8 mouse cellular contexts compared by ENCODE assay signal in the genomic region with DNA sequence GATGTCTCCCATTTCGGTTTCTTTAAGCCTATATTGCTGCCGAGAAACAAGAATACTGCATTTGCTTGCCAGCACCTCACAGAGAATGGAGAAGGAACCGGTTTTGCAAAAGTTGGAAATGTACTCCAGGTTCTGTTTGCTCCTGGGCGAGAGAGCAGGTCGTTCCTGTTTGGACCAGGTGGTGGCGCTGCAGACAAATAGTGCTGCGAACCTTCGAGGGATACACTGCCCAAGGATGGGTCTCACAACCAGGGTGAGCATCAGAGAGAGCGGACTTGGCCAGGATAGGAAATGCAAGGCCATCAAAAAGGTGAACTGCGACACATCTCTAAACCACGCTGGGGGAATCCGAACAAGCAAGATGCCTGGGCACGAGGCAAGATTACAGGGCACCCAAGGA. TPM values are rescaled to one million over a fixed set of nuclear protein-coding genes. Genes with fewer than 3 reads are reported as not detected.
DNase-seq lines count a peak whose midpoint lies in the region; ATAC-seq and TF ChIP-seq lines count a peak whose summit lies in the region.

No protein-coding gene starts in this region.

- no peak overlapping the region for H3K9ac ChIP-seq in hindbrain, embryonic 11.5 days (ENCODE audit: low read depth, low read length)
- no peak overlapping the region for H3K9ac ChIP-seq in hindbrain, embryonic 12.5 days
- no peak overlapping the region for H3K9ac ChIP-seq in stomach, embryonic 14.5 days (replicated peaks; ENCODE audit: low read depth, low read length)

- TF ChIP-seq CTCF in gastrocnemius, adult 2 months (IDR thresholded peaks at IDR 0.05), result peak; percentile 95

- no peaks in the 10 kb centered on the region for H3K9me3 ChIP-seq in hindbrain, embryonic 11.5 days (ENCODE audit: control insufficient read depth, low read length)
- no peaks in the 10 kb centered on the region for H3K9me3 ChIP-seq in hindbrain, embryonic 12.5 days (replicated peaks)
- no peaks in the 10 kb centered on the region for H3K9me3 ChIP-seq in stomach, embryonic 14.5 days (ENCODE audit: control insufficient read depth, low read depth, low read length)

- H3K27me3 ChIP-seq in hindbrain, embryonic 11.5 days (ENCODE audit: control insufficient read depth, insufficient read depth, low read length), result no peaks in the 10 kb centered on the region
- no peaks in the 10 kb centered on the region for H3K27me3 ChIP-seq in hindbrain, embryonic 12.5 days
- no peaks in the 10 kb centered on the region for H3K27me3 ChIP-seq in stomach, embryonic 14.5 days (ENCODE audit: control insufficient read depth, insufficient read depth, low read length)

- H3K27ac ChIP-seq in hindbrain, embryonic 11.5 days (ENCODE audit: low read depth, low read length), result no peak overlapping the region
- no peak overlapping the region for H3K27ac ChIP-seq in hindbrain, embryonic 12.5 days
- no peak overlapping the region for H3K27ac ChIP-seq in gastrocnemius, adult 2 months
- H3K27ac ChIP-seq in stomach, embryonic 14.5 days (ENCODE audit: low read length), result no peak overlapping the region

- H3K4me3 ChIP-seq in hindbrain, embryonic 11.5 days (ENCODE audit: low read depth, low read length), result no peak overlapping the region
- H3K4me3 ChIP-seq in hindbrain, embryonic 12.5 days, result no peak overlapping the region
- H3K4me3 ChIP-seq in gastrocnemius, adult 2 months, result no peak overlapping the region
- H3K4me3 ChIP-seq in stomach, embryonic 14.5 days (ENCODE audit: low read depth, low read length), result no peak overlapping the region

- no peaks in the 10 kb centered on the region for H3K36me3 ChIP-seq in hindbrain, embryonic 11.5 days (ENCODE audit: control insufficient read depth, insufficient read depth, low read length)
- no peaks in the 10 kb centered on the region for H3K36me3 ChIP-seq in hindbrain, embryonic 12.5 days
- H3K36me3 ChIP-seq in stomach, embryonic 14.5 days (ENCODE audit: control insufficient read depth, insufficient read depth, low read length), result no peaks in the 10 kb centered on the region

- WGBS in hindbrain, embryonic 11.5 days, result 18% methylated on average over 13 of the region's 13 CpGs
- 14% methylated on average over 13 of the region's 13 CpGs for WGBS in hindbrain, embryonic 12.5 days
- WGBS in stomach, embryonic 14.5 days, result 12% methylated on average over 13 of the region's 13 CpGs

- no peaks in the 10 kb centered on the region for H3K4me1 ChIP-seq in hindbrain, embryonic 11.5 days (replicated peaks; ENCODE audit: control insufficient read depth, insufficient read depth, low read length)
- 0 out of 2 replicates have a peak, but pooled peaks cover 2% of the 10 kb centered on the region for H3K4me1 ChIP-seq in hindbrain, embryonic 12.5 days
- no peaks in the 10 kb centered on the region for H3K4me1 ChIP-seq in stomach, embryonic 14.5 days (ENCODE audit: control insufficient read depth, insufficient read depth, low read length)

- peak; percentile 87 for DNase-seq in hindbrain, embryonic 11.5 days (ENCODE audit: low spot score)
- peak; percentile 90 to 92 for DNase-seq in cerebellum, postnatal 25 days
- DNase-seq in gastrocnemius, adult 2 months, result peak; percentile 68
- peak; percentile 81 for DNase-seq in kidney, adult 18-20 months
- DNase-seq in left cerebral cortex, postnatal 4 days, result peak; percentile 80
- peak; percentile 69 for DNase-seq in naive thymus-derived CD4-positive, alpha-beta T cell, adult 2 months (ENCODE audit: low read depth)

- intact Hi-C loops in gastrocnemius, adult 2 months (cut with DNase I), result loop anchor here (1.0 to 2.0 kb wide), 2 partner anchors 297 to 315 kb away; no protein-coding TSS in a partner anchor
- intact Hi-C loops in left cerebral cortex, postnatal 4 days (cut with DNase I), result loop anchor here (5.0 kb wide), 1 partner anchor 299 kb away; no protein-coding TSS in a partner anchor

- no peak for ATAC-seq in hindbrain, embryonic 11.5 days (ENCODE audit: low FRiP score)
- no peak for ATAC-seq in hindbrain, embryonic 12.5 days (ENCODE audit: low FRiP score)
- ATAC-seq in stomach, embryonic 14.5 days (ENCODE audit: insufficient number of reproducible peaks, insufficient read depth, low FRiP score, low read depth), result 0 out of 2 replicates have a peak, but pooled peaks have one; percentile 33

- no peak overlapping the region for H3K4me2 ChIP-seq in hindbrain, embryonic 11.5 days (replicated peaks; ENCODE audit: low read depth, low read length)
- no peak overlapping the region for H3K4me2 ChIP-seq in hindbrain, embryonic 12.5 days (replicated peaks)
- no peak overlapping the region for H3K4me2 ChIP-seq in stomach, embryonic 14.5 days (replicated peaks; ENCODE audit: low read depth, low read length)

RNA-seq across cellular contexts. Expression of a gene that starts 54.0 kb away (rescaled TPM):
- polyA plus RNA-seq in hindbrain, embryonic 11.5 days (2014; fragmentation: Nextera tagmentation; extraction: Ambion mirVana), result 17.6 and 25.0 TPM in 2 replicates
- polyA plus RNA-seq in hindbrain, embryonic 12.5 days (2016; fragmentation: Nextera tagmentation; extraction: Ambion mirVana), result 44.6 and 47.9 TPM in 2 replicates
- total RNA-seq in gastrocnemius, adult 2 months (2021), result 10 to 100 TPM; 22.7 to 41.9 TPM
- 10 to 100 TPM; 42.5 to 44.0 TPM for total RNA-seq in left cerebral cortex, postnatal 4 days (2021)
- polyA plus RNA-seq in stomach, embryonic 14.5 days (2014; fragmentation: Nextera tagmentation; extraction: Ambion mirVana), result 37.9 and 45.1 TPM in 2 replicates
